25 mouse cellular contexts compared by ENCODE assay signal in the genomic region with DNA sequence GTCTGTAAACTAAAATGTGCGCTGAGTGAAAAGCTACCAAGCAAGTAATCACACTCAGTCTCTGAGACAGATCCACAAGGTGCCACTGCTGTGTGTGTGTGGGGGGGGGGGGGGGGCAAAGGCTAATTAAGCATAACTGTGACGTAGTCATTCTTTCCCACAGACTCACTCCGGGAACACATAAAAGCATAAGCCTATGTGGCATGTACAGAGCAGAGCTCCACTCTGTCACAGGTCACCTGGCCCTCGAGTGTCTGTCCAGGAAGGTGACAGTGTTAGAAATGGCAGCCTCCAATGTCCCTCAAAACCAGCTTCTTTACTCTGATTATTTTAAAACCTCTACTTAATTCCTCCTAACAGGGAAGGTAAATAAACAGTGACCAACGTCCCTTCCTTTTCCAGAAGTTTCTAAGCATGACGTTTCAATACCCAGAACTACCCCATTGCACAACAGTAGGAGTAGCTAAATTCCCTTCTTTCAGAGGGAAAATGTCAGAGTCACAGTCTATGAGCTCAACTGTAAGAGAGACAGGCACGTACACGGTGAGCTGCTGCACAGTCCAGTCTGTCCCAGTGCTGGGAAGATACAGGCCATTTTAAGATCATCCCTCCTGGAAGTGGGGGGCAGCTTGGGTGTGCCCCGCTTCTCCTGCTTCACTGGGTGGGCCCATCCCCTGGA.
DNase-seq lines count a peak whose midpoint lies in the region; ATAC-seq and TF ChIP-seq lines count a peak whose summit lies in the region.
"Had no signal": no experiment of that assay in that cellular context is flagged by ENCODE, and none has a peak within 500 bp of the region (broad histone marks: within the 10 kb centered on the region; RNA-seq: fewer than 3 reads in every experiment).

No protein-coding gene starts in this region.

- no peak for TF ChIP-seq CTCF in kidney, postnatal 0 days (IDR thresholded peaks at IDR 0.05; ENCODE audit: low read depth)

- peaks cover 52% of the 10 kb centered on the region for H3K4me1 ChIP-seq in forebrain, embryonic 10.5 days
- peaks cover 16% of the 10 kb centered on the region for H3K4me1 ChIP-seq in forebrain, embryonic 11.5 days (replicated peaks; ENCODE audit: control insufficient read depth, insufficient read depth, low read length)
- H3K4me1 ChIP-seq in kidney, postnatal 0 days (replicated peaks; ENCODE audit: insufficient read depth, low read length): peaks cover 15% of the 10 kb centered on the region; the same call in 1 of the 2 replicates

- peak overlapping the region; percentile 44; the same call in 1 of the 2 replicates for H3K27ac ChIP-seq in forebrain, embryonic 10.5 days
- no peak overlapping the region for H3K27ac ChIP-seq in forebrain, embryonic 11.5 days (ENCODE audit: low read depth, low read length)
- no peak overlapping the region for H3K27ac ChIP-seq in kidney, postnatal 0 days
- H3K27ac ChIP-seq: embryonic facial prominence, embryonic 13.5 days; forebrain, embryonic 15.5 days; hindbrain, postnatal 0 days; left cerebral cortex, adult 2 months; limb, embryonic 15.5 days; lung, embryonic 15.5 days had no signal

- DNase-seq in forebrain, embryonic 10.5 days (ENCODE audit: extremely low spot score, low spot score): no peak
- DNase-seq in forebrain, embryonic 11.5 days (ENCODE audit: low spot score): no peak
- no peak for DNase-seq in kidney, postnatal 0 days (ENCODE audit: low spot score)
- no peak for DNase-seq in kidney, postnatal 10 days
- DNase-seq in lung, postnatal 25 days (ENCODE audit: low spot score): peak; percentile 11
- no peak for DNase-seq in lung, postnatal 36 days
- no peak for DNase-seq in embryo, embryonic 11 days
- DNase-seq: adrenal gland, postnatal 10 days; cerebellum, adult 18-20 months; cerebellum, postnatal 14 days; gastrocnemius, postnatal 10 days; kidney, adult 9 months; left cerebral cortex, postnatal 4 days; midbrain, embryonic 14.5 days; thymus, postnatal 36 days had no signal

- H3K4me2 ChIP-seq in forebrain, embryonic 11.5 days (ENCODE audit: low read depth, low read length, severe bottlenecking): no peak overlapping the region
- H3K4me2 ChIP-seq in kidney, postnatal 0 days (ENCODE audit: low read length): no peak overlapping the region
- H3K4me2 ChIP-seq: embryonic facial prominence, embryonic 13.5 days; forebrain, embryonic 15.5 days; limb, embryonic 15.5 days; lung, embryonic 15.5 days had no signal

- H3K9me3 ChIP-seq in forebrain, embryonic 10.5 days: no peaks in the 10 kb centered on the region
- H3K9me3 ChIP-seq in forebrain, embryonic 11.5 days (ENCODE audit: control insufficient read depth, low read length): no peaks in the 10 kb centered on the region
- no peaks in the 10 kb centered on the region for H3K9me3 ChIP-seq in kidney, postnatal 0 days (replicated peaks; ENCODE audit: low read length)
- H3K9me3 ChIP-seq: embryonic facial prominence, embryonic 13.5 days; forebrain, embryonic 15.5 days; limb, embryonic 15.5 days; lung, embryonic 15.5 days; megakaryocyte, embryonic 14.5 days had no signal

- 83% methylated on average over 9 of the region's 9 CpGs for WGBS in forebrain, embryonic 10.5 days
- WGBS in forebrain, embryonic 11.5 days: 77% methylated on average over 9 of the region's 9 CpGs
- 65% methylated on average over 9 of the region's 9 CpGs for WGBS in kidney, postnatal 0 days

- no peaks in the 10 kb centered on the region for H3K36me3 ChIP-seq in forebrain, embryonic 10.5 days (replicated peaks)
- H3K36me3 ChIP-seq in forebrain, embryonic 11.5 days (ENCODE audit: control insufficient read depth, insufficient read depth, low read length): no peaks in the 10 kb centered on the region
- H3K36me3 ChIP-seq in kidney, postnatal 0 days (ENCODE audit: insufficient read depth, low read length): no peaks in the 10 kb centered on the region
- H3K36me3 ChIP-seq: embryonic facial prominence, embryonic 13.5 days; forebrain, embryonic 15.5 days; limb, embryonic 15.5 days; lung, embryonic 15.5 days had no signal

- no peak overlapping the region for H3K4me3 ChIP-seq in forebrain, embryonic 10.5 days
- H3K4me3 ChIP-seq in forebrain, embryonic 11.5 days (ENCODE audit: low read depth, low read length): no peak overlapping the region
- H3K4me3 ChIP-seq in kidney, postnatal 0 days (replicated peaks; ENCODE audit: low read depth, low read length): no peak overlapping the region
- H3K4me3 ChIP-seq: embryonic facial prominence, embryonic 13.5 days; erythroblast, embryonic 14.5 days; forebrain, embryonic 15.5 days; left cerebral cortex, adult 2 months; limb, embryonic 15.5 days; lung, embryonic 15.5 days; megakaryocyte, embryonic 14.5 days had no signal

- ATAC-seq in forebrain, embryonic 11.5 days (replicated peaks; ENCODE audit: low FRiP score): no peak
- 0 out of 2 replicates have a peak, but pooled peaks have one; percentile 49 for ATAC-seq in kidney, postnatal 0 days (replicated peaks; ENCODE audit: low FRiP score, low read depth)
- ATAC-seq: activated CD4-positive, CD25-positive, alpha-beta regulatory T cell, adult 4 months; forebrain, embryonic 15.5 days; hindbrain, postnatal 0 days; intestine, embryonic 16.5 days had no signal

- H3K27me3 ChIP-seq in forebrain, embryonic 10.5 days (ENCODE audit: poor library complexity, severe bottlenecking): no peaks in the 10 kb centered on the region
- no peaks in the 10 kb centered on the region for H3K27me3 ChIP-seq in forebrain, embryonic 11.5 days (ENCODE audit: control insufficient read depth, insufficient read depth, low read length)
- no peaks in the 10 kb centered on the region for H3K27me3 ChIP-seq in kidney, postnatal 0 days (ENCODE audit: insufficient read depth, low read length)
- H3K27me3 ChIP-seq: embryonic facial prominence, embryonic 13.5 days; forebrain, embryonic 15.5 days; limb, embryonic 15.5 days; lung, embryonic 15.5 days; megakaryocyte, embryonic 14.5 days had no signal

- H3K9ac ChIP-seq in forebrain, embryonic 11.5 days (ENCODE audit: low read length): no peak overlapping the region
- H3K9ac ChIP-seq in kidney, postnatal 0 days (ENCODE audit: low read depth, low read length): no peak overlapping the region
- H3K9ac ChIP-seq: embryonic facial prominence, embryonic 13.5 days; forebrain, embryonic 15.5 days; limb, embryonic 15.5 days; lung, embryonic 15.5 days had no signal
